Mouse (Mus musculus) CD4-positive naive resting alpha-beta T cell, adult 57 days (primary cell): Measurements from ENCODE around the gene Prkar2b. TPM values are rescaled to one million over a fixed set of nuclear protein-coding genes. Genes with fewer than 3 reads are reported as not detected.

ENCODE experiments used
- total RNA-seq: library from RNA; stranded (reverse); gene quantifications from one replicate; pipeline ENCODE4 v1.2.4, GENCODE M21; 2023

Gene Prkar2b
- 2.6 TPM for total RNA-seq

GRCm38 (mm10) chr12:32061090-32061930 is at the start of gene Prkar2b:
TSS of gene Prkar2b (minus strand) at chr12:32061296.

GRCm38 (mm10) chr12:31949759-31950658 is 111.1 kb downstream of the Prkar2b start, which contains the start of gene Hbp1:
TSS of gene Hbp1 (minus strand) at chr12:31950535.

Other genes with a start within 250 kb of the Prkar2b start
- 139 TPM for gene Hbp1, start 110.8 kb downstream of the Prkar2b start, total RNA-seq
- gene Pik3cg, start 147.4 kb upstream of the Prkar2b start, total RNA-seq, result 37.7 TPM